Mouse (Mus musculus): ENCODE results near the gene Gm5483.

GRCm38 (mm10) chr16:36199226-36199625, 15.2 kb downstream of the Gm5483 start:
- TF ChIP-seq CTCF (IDR thresholded peaks at IDR 0.05; ENCODE audit: low read depth): no peak
- TF ChIP-seq EP300 (IDR thresholded peaks at IDR 0.05; ENCODE audit: low read depth): no peak
